12 mouse cellular contexts compared by ENCODE assay signal in genomic region chr14:91717521-91717920, GRCm38 (mm10).
"Had no signal": no experiment of that assay in that cellular context is flagged by ENCODE, and none has a peak within 500 bp of the region (broad histone marks: within the 10 kb centered on the region; RNA-seq: fewer than 3 reads in every experiment).

No protein-coding gene starts in this region.

- DNase-seq: liver, postnatal 0 days; lung, adult 2 months; lung, postnatal 14 days; lung, postnatal 36 days; retina, postnatal 1 day; right cerebral cortex, adult 18-20 months; right cerebral cortex, postnatal 25 days; right cerebral cortex, postnatal 4 days; spleen, adult 18-20 months; thymus, adult 18-20 months; thymus, postnatal 14 days; thymus, postnatal 36 days had no signal
